Mouse (Mus musculus): ENCODE data around the gene Cmtm5. TPM values are rescaled to one million over a fixed set of nuclear protein-coding genes. Genes with fewer than 3 reads are reported as not detected.

Cmtm5 gene
- total RNA-seq, 2 experiments from 2014 or later = 0.96 TPM; not detected in 1

Small RNA genes lying within 50 kb of the gene (microRNA-seq; reads per million reads assigned to microRNA genes)
- gene Mir208a (ENCODE audit: borderline number of aligned reads in 2 of 2) = 0 to 109 reads per million in 2 experiments
- gene Mir208b (ENCODE audit: borderline number of aligned reads in 2 of 2) = 0 to 74.2 reads per million in 2 experiments

Other genes starting within 250 kb of the Cmtm5 start
- 100 to 1,000 TPM; 162 to 171 TPM for gene Acin1, start 249.3 kb upstream of the Cmtm5 start, total RNA-seq (2021)
- not detected for gene Gm29776, start 237.4 kb upstream of the Cmtm5 start, total RNA-seq (2021)
- under 1 TPM in 1 of 2 experiments, not detected in 1; 0.23 TPM for gene Cebpe, start 224.1 kb upstream of the Cmtm5 start, total RNA-seq (2021)
- gene Slc7a8, start 154.3 kb upstream of the Cmtm5 start, total RNA-seq (2021) = 10 to 100 TPM; 24.6 to 55.6 TPM
- under 1 TPM in 1 of 2 experiments, not detected in 1; 0.51 TPM for gene Rnf212b, start 122.1 kb upstream of the Cmtm5 start, total RNA-seq (2021)
- gene Homez, start 65.3 kb upstream of the Cmtm5 start, total RNA-seq (2021) = 10 to 100 TPM; 12.8 to 15.6 TPM
- 10 to 100 TPM; 14.2 to 17.2 TPM for gene Ppp1r3e, start 58.7 kb upstream of the Cmtm5 start, total RNA-seq (2021)
- 10 to 100 TPM; 53.1 to 59.3 TPM for gene Bcl2l2, start 52.9 kb upstream of the Cmtm5 start, total RNA-seq (2021)
- gene Gm20521, start 52.8 kb upstream of the Cmtm5 start, total RNA-seq (2021) = 1 to 10 TPM; 1.2 to 3.9 TPM
- gene Pabpn1, start 43.8 kb upstream of the Cmtm5 start, total RNA-seq (2021) = 100 to 1,000 TPM; 137 to 177 TPM
- 10 to 100 TPM; 36.7 to 43.9 TPM for gene Slc22a17, start 23.1 kb upstream of the Cmtm5 start, total RNA-seq (2021)
- 1 to 10 TPM; 2.4 to 4.9 TPM for gene Efs, start 10.1 kb upstream of the Cmtm5 start, total RNA-seq (2021)
- gene Il25, start 3.6 kb upstream of the Cmtm5 start, total RNA-seq (2021) = not detected
- gene Myh6, start 30.7 kb downstream of the Cmtm5 start, total RNA-seq (2021) = under 1 TPM in 1 of 2 experiments, not detected in 1; 0.42 TPM
- not detected for gene Gm17428, start 40.7 kb downstream of the Cmtm5 start, total RNA-seq (2021)
- under 1 TPM in 1 of 2 experiments, not detected in 1; 0.42 TPM for gene Myh7, start 58.4 kb downstream of the Cmtm5 start, total RNA-seq (2021)
- 10 to 100 TPM; 38.2 to 43.2 TPM for gene Ngdn, start 79.2 kb downstream of the Cmtm5 start, total RNA-seq (2021)
- 1 to 10 TPM; 6.1 to 7.4 TPM for gene Zfhx2, start 156.1 kb downstream of the Cmtm5 start, total RNA-seq (2021)
- 10 to 100 TPM; 10.9 to 12.0 TPM for gene Thtpa, start 158.5 kb downstream of the Cmtm5 start, total RNA-seq (2021)
- gene Ap1g2, start 170.3 kb downstream of the Cmtm5 start, total RNA-seq (2021) = 10 to 100 TPM; 25.8 to 29.4 TPM
- 1 to 10 TPM; 3.0 TPM for gene Jph4, start 180.7 kb downstream of the Cmtm5 start, total RNA-seq (2021)